Mouse (Mus musculus): ENCODE data around the gene Chmp1a. TPM values are rescaled to one million over a fixed set of nuclear protein-coding genes. Genes with fewer than 3 reads are reported as not detected.
"Not testable (repeated sequence)": the region's sequence is repeated elsewhere in the genome, so short reads cannot be mapped to it uniquely, and the experiment has no call there.

Gene Chmp1a
- total RNA-seq, 2 experiments from 2014 or later, result 42.6 to 43.8 TPM

DNA sequence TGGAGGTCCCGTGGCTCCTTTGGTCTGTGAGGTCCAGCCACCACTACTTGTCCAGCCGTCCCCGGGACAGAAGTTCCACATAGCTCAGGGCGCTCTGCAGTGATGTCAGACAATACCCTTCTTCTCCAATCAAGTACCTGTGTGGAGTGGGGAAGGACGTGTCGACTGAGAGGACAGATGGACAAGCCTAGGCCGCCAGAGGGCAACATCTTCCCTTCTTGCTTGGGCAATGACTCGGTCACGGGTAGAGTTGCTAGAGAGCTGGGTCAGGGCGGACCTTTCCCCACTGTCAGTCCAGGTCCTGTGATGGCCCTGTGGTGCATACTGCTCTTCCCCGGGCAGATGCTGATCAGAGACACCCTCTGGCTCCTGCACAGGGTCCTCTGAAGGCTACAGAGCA is 30.5 kb upstream of the Chmp1a start:
- TF ChIP-seq CTCF (IDR thresholded peaks at IDR 0.05), result no peak
- no peak overlapping the region for H3K27ac ChIP-seq
- no peak overlapping the region for H3K4me3 ChIP-seq
- DNase-seq, result no peak
- intact Hi-C loops (cut with DNase I), result no loop called here

DNA sequence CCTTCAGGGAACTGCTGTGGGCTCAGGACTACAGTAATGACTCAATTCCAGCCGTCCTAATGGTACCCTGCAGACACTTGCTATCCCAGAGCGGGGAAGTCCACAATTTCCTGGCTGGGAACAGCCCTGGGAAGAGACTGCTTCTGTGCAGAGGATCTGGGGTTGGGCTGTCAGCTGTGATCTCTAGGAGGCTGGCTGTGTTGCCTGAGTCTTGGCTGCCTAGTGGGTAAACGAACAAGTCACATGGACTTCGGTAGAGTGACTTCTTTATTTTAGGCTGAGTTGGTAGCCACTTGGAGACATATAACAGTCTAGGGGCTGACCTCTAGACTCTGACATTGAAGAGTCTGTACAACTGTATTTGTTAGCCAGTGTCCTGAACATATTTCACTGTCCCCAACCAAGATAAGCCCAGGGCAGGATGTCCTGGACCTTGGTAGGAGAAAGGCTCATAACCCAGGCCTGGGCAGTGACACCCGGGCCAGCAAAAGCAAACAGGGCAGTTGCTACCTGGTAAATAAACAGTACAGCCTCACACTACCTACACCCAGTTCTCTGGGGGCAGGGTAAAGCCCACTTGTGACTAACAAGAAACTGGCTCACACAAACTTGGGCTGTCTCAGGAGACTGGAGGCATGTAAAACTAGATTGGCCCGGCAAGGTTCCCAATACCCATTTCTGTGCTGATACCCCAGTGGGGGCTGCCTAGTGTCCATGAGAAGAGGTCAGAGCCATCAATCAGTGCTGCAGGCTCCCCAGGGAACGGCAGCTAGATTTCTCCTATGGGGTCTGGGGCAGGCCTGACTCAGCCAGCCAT is 29.8 kb upstream of the Chmp1a start:
- no peak overlapping the region for H3K4me3 ChIP-seq
- DNase-seq, result no peak
- intact Hi-C loops (cut with DNase I), result no loop called here
- no peak overlapping the region for H3K27ac ChIP-seq
- no peak for TF ChIP-seq CTCF (IDR thresholded peaks at IDR 0.05)

DNA sequence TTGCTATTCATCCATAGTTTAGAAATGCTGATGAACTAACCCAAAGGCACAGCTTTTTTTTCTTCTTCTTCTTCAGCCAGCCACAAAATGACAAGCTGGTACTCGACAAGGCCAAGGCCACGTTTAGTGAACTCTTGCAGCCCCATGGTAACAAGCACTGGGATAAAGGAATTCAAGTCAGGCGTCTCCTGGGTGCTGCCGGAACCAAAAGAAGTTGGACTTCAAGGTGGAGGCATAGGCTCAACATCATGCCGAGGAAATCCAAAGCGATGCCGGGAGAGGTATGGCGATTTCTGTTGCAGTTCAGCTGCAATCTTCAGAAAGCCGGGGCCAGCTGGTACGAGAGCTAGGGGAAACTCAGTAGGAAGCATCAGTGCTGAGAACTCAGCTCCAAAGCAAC is 26.8 kb upstream of the Chmp1a start:
- intact Hi-C loops (cut with DNase I), result no loop called here
- TF ChIP-seq CTCF (IDR thresholded peaks at IDR 0.05), result no peak
- no peak for DNase-seq
- Histone ChIP-seq H3K4me3 (no peak overlapping the region), H3K27ac (no peak overlapping the region)

DNA sequence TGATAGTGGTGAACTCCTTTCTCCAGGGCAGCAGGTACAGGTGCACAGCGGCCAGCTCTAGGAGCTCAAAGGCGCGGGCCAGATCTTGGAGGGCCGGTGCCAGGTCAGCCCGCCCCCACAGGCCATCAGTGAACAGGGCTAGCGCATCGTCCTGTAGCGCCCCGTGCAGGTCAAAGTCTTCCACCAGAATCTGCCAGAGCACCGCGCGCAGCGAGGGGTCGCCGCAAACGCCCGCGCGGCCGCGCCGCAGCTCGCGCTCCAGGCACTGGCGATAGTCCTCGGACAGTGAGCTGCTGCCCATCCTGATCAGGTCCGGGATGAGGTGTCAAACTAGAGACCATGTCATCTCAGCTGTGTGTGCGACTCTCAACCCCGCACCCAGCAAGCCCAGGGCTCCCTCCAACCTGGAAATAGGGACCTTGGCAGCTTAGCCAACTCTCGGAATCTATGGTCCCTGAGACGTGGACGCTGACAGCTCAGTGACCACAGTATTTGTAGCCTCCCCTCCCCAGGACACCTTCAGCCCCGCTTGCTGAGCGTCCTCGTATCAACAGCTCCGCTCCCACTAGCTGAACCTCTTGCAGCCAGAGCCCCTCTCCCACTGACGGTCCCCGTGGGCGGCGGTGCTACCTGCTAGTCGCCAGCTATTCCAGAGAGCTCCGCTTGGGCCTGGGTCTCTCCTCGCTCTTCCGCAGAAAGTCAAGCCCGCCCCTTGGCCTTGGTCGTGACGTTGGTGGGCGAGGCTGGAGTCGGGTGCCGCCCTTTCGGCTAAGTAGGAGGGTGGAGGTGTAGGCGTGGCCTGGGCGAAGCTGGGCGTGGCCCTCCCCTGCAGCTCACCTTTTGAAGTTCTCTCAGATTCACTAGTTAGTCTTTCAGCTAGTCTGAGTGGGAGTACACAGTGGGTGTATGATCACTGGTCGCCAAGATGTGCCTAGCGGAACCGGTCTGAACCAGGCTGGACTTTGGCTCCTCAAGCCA is 23.2 kb upstream of the Chmp1a start, which contains the start of gene Spata2l:
Spata2l (minus strand) TSS at position 714 of the 978 bp plus-strand sequence.
- intact Hi-C loops (cut with DNase I), result no loop called here
- peak within 1 kb of the TSS; percentile 86 for H3K27ac ChIP-seq
- TF ChIP-seq CTCF (IDR thresholded peaks at IDR 0.05), result peak; percentile 52

DNA sequence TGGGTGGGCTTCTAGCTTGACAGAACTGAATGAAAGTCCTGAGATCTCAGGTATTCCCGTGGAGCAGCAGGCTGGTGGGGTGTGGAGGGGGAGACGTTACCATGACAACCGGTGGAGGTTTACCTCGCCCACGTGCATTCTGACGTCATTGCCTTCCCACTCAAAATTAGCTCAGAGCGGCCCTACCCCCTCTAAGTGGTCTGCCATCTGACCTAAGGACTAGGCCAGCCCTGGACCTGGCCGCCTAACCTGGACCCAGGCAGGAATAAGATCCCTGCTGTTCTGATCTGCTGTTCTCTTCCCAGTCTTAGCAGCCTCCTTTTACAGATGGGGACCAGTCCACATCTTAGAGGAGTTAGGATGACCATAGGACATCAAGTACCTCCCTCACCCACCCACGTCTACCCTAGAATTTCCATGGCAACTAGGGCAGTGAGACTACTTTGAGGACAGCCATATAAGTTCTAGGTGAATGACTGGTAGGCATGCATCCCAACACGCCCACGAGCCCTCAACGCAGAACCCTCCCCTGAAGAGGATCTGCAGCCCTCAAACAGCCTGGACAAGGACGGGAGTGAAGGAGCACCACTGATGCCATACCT is 22.5 kb upstream of the Chmp1a start:
- intact Hi-C loops (cut with DNase I), result no loop called here
- TF ChIP-seq CTCF (IDR thresholded peaks at IDR 0.05), result no peak
- H3K4me3 ChIP-seq, result peak overlapping the region; percentile 76
- 0 out of 2 replicates have a peak overlapping the region, but pooled peaks have one; percentile 86 for H3K27ac ChIP-seq
- no peak for DNase-seq

More for the DNA sequence above, 23.2 kb upstream of the Chmp1a start, which contains the start of gene Spata2l:
- peak; percentile 91 for DNase-seq
- H3K4me3 ChIP-seq, result peak within 1 kb of the TSS; percentile 76

DNA sequence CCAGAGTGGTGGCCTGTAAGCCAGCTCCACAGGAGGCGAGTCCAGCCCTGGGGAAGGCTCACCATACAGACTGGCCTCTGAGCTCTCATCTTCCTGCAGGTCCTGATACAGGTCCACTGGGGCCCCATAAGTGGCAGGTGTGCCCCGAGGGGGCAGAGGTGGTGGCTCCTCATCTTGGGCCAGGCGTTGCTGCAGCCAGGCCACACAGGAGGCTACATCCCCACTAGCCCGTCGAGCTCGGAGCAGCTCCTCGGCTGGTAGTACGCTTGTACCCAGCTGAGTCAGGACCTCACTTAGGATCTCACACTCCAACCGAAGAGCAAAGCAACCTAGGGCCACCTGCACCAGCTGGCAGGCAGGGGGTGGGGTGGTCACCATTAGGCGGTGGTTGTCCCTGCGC is 21.2 kb upstream of the Chmp1a start:
- intact Hi-C loops (cut with DNase I), result no loop called here
- no peak overlapping the region for H3K4me3 ChIP-seq
- TF ChIP-seq CTCF (IDR thresholded peaks at IDR 0.05), result no peak
- no peak for DNase-seq
- no peak overlapping the region for H3K27ac ChIP-seq

DNA sequence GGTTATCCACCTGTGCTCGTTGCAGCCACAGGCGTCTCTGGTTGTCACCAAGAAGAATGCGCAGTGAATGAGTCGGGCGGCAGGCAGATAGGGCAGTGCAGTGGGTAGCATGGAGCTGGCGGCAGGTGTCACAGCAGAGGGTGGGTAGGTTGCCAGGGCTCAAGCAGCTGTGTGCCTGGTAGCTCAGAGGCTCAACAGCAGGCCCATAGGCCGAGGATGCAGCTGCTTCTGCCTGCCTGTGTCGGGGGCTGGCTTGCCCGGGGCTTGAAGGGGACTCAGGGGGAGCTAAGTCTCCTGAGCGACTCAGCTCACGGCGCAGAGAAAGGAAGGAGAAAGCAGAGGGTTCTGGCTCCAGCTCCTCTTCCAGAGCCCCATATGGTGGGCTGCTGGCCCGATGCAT is 20.7 kb upstream of the Chmp1a start:
- no peak for DNase-seq

DNA sequence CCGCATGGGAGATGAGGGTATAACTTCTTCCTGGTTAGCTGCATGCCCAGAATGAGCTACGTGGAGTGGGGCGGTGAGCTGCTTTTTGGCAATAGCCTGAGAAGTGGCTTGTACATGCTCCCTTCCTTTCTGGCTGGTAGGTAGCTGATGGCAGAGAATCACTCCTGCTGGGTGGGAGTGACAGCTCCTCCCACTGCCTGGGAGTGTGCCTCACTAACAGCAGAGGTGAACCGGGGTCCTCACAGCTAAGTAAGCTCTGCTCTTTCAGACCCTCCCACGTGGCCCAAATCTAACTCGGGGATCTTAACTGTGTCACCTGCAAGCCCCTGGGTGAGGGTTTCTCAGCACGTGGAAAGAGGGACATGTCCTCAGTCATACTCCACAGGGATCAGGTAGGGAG is 20.0 kb upstream of the Chmp1a start:
- H3K4me3 ChIP-seq, result no peak overlapping the region
- TF ChIP-seq CTCF (IDR thresholded peaks at IDR 0.05), result no peak
- DNase-seq, result no peak
- intact Hi-C loops (cut with DNase I), result no loop called here
- H3K27ac ChIP-seq, result no peak overlapping the region

More for the DNA sequence above, 20.7 kb upstream of the Chmp1a start:
- TF ChIP-seq CTCF (IDR thresholded peaks at IDR 0.05), result no peak
- H3K27ac ChIP-seq, result no peak overlapping the region
- intact Hi-C loops (cut with DNase I), result no loop called here
- H3K4me3 ChIP-seq, result no peak overlapping the region

DNA sequence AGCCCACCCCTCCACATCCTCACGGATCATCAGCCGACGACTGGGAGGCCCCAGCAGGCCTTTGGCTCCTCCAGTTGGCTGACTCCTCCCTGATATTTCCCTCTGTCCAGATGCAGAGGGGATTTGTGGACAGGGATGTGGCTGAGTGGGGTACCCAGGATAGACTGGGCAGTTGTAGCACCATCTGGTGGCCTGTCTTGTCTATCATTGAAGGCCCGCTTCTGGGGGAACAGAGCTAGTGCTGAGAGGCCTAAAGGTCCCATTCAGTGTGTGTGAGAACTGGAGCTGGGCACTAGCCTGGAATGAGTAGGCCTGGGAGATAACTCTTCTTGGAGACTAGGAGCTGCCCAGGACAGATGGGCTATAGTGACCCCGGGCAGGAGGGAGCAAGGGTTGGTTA is 19.2 kb upstream of the Chmp1a start:
- Histone ChIP-seq H3K4me3 (no peak overlapping the region), H3K27ac (no peak overlapping the region)
- TF ChIP-seq CTCF (IDR thresholded peaks at IDR 0.05), result peak; percentile 18; the same call in 1 of the 2 replicates
- intact Hi-C loops (cut with DNase I), result no loop called here
- DNase-seq, result no peak

DNA sequence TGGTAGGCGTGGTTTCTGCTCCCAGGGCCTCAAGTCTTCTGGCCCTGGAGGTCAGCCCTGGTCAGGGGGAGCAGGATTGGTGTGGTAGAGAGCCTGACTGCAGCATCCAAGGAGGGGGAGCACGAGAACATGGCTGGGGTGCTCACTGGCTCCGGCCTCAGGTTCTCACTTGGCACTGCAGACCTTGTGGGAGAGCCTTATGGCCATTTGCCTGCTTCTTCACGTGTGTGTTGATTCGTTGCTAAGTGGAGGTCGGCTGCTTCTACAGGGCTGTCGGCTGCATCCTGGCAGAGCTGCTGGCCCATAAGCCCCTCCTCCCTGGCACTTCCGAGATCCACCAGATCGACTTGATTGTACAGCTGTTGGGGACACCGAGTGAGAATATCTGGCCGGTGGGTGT is 17.8 kb upstream of the Chmp1a start:
- intact Hi-C loops (cut with DNase I); H3K4me3 ChIP-seq; H3K27ac ChIP-seq; DNase-seq: not testable (repeated sequence)

DNA sequence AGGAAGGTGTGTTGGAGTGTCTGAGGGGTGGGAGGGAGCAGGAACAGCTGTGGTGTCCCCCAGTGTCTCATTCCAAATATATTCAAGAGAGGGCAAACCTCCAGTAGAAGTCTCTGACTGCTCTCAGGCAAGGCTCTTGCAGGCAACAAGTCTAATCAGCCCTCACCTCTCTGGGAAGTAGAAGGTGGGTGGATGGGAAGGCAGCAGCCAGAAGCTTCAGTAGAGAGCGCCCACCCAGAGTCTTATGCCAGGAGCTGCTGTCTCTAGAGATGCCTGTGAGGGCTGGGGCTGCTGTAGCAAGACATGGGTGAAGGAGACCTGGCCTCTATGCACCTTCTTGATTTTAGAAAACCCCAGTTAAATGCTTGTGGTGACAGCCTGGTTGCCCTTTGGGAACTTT is 15.9 kb upstream of the Chmp1a start:
- DNase-seq, result no peak
- Histone ChIP-seq H3K4me3 (no peak overlapping the region), H3K27ac (no peak overlapping the region)
- TF ChIP-seq CTCF (IDR thresholded peaks at IDR 0.05), result no peak
- intact Hi-C loops (cut with DNase I), result no loop called here
